Mouse (Mus musculus): ENCODE results near the gene Gigyf2. TPM values are rescaled to one million over a fixed set of nuclear protein-coding genes. Genes with fewer than 3 reads are reported as not detected.

The Gigyf2 gene
- total RNA-seq, 2 experiments from 2014 or later, result 136 to 137 TPM

- no peak for DNase-seq (ENCODE audit: low spot score in 2 of 2)
Observed at GRCm38 (mm10) chr1:87315894-87316293, 10.9 kb upstream of the Gigyf2 start.

- DNase-seq (ENCODE audit: low spot score in 2 of 2), result peak; percentile 30 to 58
Observed at GRCm38 (mm10) chr1:87316672-87317071, 10.1 kb upstream of the Gigyf2 start.

- no peak for DNase-seq (ENCODE audit: low spot score in 2 of 2)
Observed at GRCm38 (mm10) chr1:87321071-87321470, 5.7 kb upstream of the Gigyf2 start.

DNA sequence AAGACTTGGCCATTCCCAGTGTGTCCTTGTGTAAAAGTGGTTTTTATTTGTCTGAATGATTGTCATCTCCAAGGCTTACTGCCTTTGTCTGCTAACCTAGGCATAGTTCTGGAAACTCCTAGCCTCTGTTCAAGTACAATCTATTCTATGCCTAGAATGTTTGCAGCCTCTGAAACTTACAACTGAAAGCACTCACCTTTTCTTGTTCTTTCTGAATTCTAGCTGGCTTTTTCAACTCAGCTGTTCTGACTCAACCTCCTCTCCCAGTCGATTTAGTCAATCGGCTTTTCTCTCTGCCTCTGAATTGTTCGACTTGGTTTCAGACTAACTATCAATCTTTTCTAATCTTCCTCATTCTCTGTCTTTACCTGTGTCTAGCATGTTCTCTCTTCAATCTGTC lies 4.0 kb upstream of the Gigyf2 start:
- DNase-seq (ENCODE audit: low spot score in 2 of 2), result no peak

DNA sequence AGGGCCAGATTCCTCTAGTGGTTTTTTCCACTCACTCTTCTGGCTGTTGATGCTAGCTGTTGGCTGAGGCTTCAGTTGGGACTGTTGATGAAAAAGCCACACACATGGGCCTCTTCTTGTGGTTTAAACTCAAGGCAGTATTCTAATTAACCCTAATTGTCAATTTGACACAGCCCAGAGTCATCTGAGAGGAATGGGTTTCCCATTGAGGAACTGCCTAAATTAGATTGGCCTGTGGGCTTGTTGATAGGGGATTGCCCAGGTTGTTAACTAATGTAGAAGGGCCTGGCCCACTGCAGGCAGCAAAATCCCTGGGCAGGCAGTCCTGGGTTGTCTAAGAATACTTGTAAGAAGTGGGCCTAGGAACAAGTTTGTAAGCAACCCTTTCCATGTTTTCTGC lies 2.1 kb upstream of the Gigyf2 start:
- DNase-seq (ENCODE audit: low spot score in 2 of 2), result no peak

- peak; percentile 8 to 17 for DNase-seq (ENCODE audit: low spot score in 2 of 2)
Observed at GRCm38 (mm10) chr1:87327165-87327861, 515 bp downstream of the Gigyf2 start.

DNA sequence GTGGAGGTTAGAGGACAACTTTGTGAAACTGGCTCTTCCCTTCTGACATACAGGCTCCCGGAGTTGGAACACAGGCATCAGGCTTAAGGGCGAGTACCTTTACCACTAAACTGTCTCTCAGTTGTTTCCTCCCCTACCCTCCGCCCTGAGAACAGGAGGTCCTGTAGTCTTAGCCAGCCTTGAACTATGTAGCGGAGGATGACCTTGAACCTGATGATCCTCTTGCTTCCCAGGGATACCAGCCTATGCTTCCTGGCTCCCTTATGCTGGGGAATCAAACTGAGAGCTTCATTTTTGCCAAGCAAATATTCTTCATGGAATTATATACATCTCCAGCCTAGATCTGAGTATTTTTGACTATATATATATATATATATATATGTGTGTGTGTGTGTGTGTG lies 5.0 kb downstream of the Gigyf2 start:
- DNase-seq (ENCODE audit: low spot score in 2 of 2), result no peak

DNA sequence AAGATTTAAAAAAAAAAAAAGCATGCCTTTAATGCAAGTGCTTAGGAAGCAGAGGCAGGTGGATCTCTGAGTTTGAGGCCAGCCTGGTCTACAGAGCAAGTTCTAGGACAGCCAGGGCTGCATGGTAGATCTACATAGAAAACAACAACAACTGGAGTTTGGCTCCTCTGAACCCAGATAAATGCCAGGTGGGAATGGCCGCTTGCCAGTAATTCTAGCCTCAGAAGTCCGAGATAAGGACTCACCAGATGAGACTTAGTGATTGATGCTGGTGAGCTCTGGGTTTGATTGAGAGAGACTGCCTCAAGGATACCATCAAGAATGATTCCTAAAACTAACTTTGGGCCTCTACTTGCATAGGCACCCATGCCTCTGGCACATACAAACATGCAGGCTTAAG lies 23.8 kb downstream of the Gigyf2 start:
- no peak for DNase-seq (ENCODE audit: low spot score in 2 of 2)

GRCm38 (mm10) chr1:87360276-87360675 lies 33.5 kb downstream of the Gigyf2 start:
- no peak for DNase-seq (ENCODE audit: low spot score in 2 of 2)

DNA sequence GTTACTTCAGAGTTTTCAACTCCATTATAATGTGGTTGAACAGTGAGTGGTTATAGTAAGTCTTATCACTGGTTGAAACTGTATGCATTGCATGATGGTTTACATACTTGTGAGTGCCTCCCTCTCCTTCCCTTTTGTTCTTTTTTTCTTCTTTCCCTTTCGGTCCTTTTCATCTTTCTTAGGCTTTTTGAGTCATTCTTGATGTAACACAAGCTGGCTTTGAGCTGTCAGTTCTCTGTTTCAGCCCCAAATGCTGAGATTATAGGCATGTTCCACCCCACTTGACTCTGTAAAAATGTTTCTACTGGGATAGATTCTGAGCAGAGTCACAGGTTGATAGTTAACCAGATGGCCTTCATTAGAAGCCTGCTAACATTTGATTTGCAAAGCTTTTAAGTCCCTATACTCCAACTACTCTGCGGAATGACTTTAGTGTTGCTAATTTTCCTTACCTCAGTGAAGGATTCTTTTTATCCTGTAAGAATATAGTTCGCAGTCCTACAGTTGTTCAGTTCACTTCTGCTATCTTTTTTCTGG lies 51.3 kb downstream of the Gigyf2 start:
- DNase-seq (ENCODE audit: low spot score in 2 of 2), result no peak

DNA sequence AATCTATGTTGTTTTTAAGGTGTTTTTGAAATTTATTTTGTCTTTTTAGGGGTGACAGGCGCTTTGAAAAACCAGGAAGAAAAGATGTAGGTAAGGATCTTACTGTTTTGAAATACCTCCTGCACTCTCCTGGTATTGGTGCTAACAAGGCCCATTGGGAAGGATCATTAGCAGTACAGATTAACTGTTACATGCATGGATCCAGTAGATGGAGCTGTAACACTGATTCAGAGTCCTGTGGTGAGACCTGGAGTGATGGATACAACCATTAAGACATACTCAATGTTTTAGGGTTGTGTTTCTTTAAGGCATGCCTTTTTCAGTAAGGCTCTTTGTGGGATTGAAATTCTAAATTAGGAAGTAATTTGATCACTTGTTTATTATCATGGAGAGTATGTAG lies 53.1 kb downstream of the Gigyf2 start:
- peak in 1 of 2 experiments; percentile 15 for DNase-seq (ENCODE audit: low spot score in 2 of 2)

DNA sequence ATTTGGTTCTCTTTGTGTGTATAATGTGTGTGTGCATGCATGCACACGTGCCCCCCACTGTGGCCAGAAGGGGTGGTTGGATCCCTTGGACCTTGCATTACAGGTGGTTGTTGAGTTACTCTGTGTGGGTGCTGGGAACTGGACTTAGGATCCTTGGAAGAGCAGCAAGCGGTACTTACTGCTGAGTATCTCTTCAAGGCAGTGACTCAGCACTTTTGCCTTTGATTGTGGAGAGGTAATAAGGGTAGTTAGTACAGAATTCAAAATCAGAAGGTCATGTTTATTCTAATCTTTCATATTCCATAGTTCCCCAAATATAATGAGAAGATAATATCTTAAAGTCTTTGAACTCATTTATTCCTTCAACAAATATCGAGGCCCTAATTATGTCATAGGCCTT lies 54.4 kb downstream of the Gigyf2 start:
- no peak for DNase-seq (ENCODE audit: low spot score in 2 of 2)

DNA sequence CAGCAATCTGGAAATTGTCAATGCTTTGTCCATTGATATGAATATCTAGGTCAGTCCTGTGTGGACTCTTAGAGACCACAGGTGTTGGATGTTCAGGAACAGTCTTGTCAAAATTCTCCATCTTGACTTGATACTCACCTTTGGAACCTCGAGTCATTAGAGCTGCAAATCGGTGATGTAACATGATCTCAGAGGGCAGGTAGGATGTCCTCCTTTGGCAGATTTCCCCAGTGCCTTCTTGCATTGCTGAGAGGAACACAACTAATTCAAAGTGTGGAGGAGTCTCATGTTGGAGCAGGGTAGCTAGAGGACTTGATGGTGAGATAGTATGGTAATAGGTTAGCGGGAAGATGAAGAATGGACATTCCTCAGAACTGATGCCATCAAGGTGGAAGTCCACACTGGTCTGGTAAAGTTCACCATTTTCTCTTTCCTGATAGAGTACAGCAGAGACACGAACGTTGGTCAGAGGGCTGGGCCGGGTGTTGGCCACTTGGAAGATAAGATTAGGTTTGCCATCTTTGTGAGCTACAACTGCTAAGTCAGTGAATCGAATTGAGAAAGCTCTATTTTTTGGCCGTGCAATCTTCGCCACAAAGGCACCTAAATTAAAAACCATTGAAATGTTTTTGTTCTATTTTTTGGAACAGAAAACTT lies 59.8 kb downstream of the Gigyf2 start:
- DNase-seq (ENCODE audit: low spot score in 2 of 2), result no peak

- no peak for DNase-seq (ENCODE audit: low spot score in 2 of 2)
Observed at GRCm38 (mm10) chr1:87393444-87394195, 66.8 kb downstream of the Gigyf2 start.

- DNase-seq (ENCODE audit: low spot score in 2 of 2), result no peak
Observed at GRCm38 (mm10) chr1:87394594-87394993, 67.8 kb downstream of the Gigyf2 start, which contains the start of gene Kcnj13. Gene Kcnj13, minus strand, starts transcription at chr1:87394729.

DNA sequence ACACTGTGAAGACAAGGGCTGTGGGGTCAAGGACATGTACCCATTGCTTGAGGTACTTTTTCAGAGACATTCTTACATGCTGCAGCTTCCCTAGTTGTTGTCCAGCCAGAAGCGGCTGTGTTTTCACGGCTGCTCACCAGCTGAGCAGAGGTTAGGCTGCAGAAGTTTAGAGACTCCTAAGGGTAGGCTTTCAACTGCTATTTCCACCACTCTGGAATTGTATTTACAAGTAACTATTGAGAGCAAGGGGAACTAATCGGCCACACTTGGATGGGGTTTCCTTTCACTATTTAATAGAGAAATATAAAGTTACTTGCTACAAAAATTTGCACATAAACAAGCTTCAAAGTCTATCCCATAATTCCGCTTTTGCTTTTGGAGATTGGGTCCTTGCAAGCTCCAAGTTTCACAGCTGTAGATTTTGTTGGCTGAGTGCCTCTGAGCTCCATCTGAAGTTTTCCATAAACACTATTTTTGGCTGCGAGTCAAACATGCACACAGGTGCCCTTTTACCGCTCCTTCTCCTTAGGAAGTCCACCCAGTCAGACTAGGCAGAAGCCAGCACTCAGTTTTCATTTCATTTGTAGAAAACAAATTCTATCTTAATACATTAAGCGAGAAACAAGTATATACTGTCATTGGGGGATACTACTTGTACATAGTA lies 70.3 kb downstream of the Gigyf2 start:
- no peak for DNase-seq (ENCODE audit: low spot score in 2 of 2)

GRCm38 (mm10) chr1:87404710-87405109 lies 77.9 kb downstream of the Gigyf2 start:
- no peak for DNase-seq (ENCODE audit: low spot score in 2 of 2)

GRCm38 (mm10) chr1:87406012-87406411 lies 79.2 kb downstream of the Gigyf2 start:
- DNase-seq (ENCODE audit: low spot score in 2 of 2), result no peak

- no peak for DNase-seq (ENCODE audit: low spot score in 2 of 2)
Observed at GRCm38 (mm10) chr1:87409380-87409779, 82.6 kb downstream of the Gigyf2 start.

GRCm38 (mm10) chr1:87418733-87419132 lies 91.9 kb downstream of the Gigyf2 start:
- DNase-seq (ENCODE audit: low spot score in 2 of 2), result peak in 1 of 2 experiments; percentile 41

DNA sequence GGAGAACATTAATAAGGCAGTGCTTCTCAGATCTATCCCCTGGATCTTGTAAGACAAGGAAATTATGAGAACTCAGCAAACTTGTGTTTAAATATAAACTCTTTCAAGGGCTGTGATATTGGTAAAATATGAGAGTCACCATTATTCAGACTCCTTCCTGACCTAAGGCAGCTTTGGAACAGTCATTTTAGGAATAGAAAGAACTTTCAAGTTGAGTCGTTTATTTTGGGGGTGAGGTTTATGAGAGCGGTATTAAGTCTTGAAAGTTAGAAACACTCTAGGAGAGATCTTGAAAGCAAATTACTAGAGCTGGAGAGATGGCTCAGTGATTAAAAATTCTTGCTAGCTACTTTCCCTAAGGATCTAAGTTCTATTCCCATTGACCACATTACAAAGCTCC lies 108.3 kb downstream of the Gigyf2 start:
- no peak for DNase-seq (ENCODE audit: low spot score in 2 of 2)

All from layer of hippocampus, adult 18-20 months (tissue).